Mouse (Mus musculus) ES-Bruce4 (cell line): Measurements from ENCODE around the gene Olfr768.
"Not testable (repeated sequence)": the region's sequence is repeated elsewhere in the genome, so short reads cannot be mapped to it uniquely, and the experiment has no call there.

Experiments used
- CTCF ChIP-seq: IDR thresholded peaks from one replicate; pipeline ENCODE4 v1.8.1; 2011; ENCODE audit warnings: low read depth, low read length
- EP300 ChIP-seq: IDR thresholded peaks from 2 replicates; pipeline ENCODE4 v1.6.1; 2011; ENCODE audit warnings: low read depth, low read length; ENCODE audit not compliant: insufficient read depth
- POLR2A ChIP-seq: IDR thresholded peaks from one replicate; pipeline ENCODE4 v1.8.1; 2011; ENCODE audit warnings: low read length; ENCODE audit not compliant: insufficient read depth

DNA sequence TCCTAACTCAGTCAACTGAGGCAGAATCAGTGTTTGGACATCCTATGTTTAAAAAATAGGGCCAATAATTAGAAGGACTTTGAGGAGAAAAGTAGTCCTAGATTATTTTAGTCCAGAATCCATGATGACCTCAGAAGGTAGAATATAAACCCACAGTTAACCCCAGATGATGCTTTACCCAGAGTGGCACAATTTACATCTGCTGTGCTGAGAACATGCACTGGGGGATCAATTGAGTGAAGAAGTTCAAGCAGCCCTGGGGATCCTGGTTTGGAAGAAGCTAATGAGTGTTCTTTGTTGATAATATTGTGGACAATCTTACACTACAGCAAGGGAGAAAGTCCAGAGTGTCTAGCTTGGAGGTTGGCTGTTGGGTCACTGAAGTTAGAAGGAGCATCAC, 16.4 kb downstream of the Olfr768 start, which contains the start of gene Olfr767:
- not testable (repeated sequence) for TF ChIP-seq CTCF, POLR2A, EP300
